Mouse (Mus musculus) kidney, adult 9 months (tissue): ENCODE data around the gene Ext2.

Experiments used
- DNase-seq: peaks from one replicate; pipeline ENCODE4 v3.0.0; 2022

The Ext2 gene

DNA sequence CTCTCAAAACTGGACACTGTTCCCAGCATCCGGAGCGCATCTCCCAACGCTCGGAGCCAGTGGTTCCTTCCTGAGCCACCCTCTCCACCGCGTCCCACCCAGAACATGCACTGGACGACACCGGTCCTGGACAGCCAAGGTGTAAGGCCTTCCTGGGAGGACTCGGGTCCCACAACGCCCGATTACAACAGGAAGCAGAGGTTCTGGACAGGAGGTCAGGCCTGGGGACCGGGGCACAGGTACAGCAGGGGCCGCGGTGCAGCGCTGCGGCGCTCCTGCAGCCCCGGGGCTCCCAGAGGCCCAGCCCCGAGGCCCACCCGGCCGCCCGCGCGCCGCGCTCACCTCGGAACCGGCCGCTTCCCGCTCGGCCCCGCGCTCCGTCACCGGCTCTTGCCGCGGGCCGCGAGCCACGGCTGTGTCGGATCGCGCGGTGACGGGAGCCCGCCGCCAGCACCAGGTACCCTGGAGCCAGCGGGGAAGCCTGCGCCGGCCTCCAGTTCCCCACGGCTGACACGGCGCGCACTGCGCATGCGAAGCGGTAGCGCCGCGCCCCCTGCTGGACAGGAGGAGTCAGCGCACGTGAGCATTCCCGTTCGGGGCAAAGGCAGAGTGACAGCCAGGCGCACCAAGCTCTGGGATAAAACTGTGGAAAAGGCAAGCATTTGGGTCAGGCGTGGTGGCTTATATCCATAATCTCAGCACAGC is at the start of gene Ext2:
TSS of gene Ext2 (minus strand) at position 524 of the 705 bp plus-strand sequence.
- peak; percentile 90 for DNase-seq

DNA sequence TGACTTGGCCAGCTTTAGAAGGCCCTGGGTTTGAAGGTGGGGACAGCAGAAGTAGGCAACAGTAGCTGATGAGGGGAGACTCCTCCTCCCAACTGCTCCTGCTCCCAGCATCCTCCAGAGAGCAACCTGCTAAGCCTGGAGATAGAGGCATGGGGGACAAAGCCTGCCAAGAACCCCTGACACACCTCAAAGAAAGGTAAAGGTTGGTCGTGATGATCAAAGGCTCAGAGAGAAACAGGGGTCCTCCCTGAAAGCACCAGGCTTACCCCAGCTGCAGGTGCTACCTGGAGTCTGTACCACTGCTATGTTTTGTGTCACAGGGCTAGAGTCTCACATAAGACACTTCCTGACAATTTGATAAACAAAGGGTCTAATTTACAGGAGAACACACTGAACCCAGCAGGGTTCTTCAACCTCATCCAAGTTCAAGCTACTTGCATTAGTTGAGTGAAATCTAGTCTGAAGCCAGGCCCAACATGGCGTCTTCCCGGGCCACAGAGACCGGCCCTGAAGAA is 49.1 kb upstream of the Ext2 start:
- no peak for DNase-seq

DNA sequence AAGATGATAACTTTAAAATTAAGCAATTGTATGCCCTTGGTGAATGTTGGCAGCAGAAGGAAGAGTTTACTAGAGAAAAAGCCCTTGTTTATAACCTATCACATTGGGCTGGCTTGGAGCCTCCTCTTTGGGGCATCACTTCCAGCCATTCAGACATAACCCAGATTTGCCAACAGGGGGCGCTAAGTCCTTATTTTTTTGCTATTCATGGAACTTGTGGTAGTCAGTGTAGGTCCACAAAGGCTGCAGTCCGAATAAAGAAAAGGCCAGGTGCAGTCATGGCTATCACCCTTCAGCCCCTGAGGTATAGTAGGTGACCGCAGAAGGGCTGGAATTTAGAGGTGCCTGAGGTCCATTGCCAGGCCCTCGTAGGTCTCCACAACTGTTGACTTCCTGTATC is 48.5 kb upstream of the Ext2 start:
- DNase-seq: peak; percentile 74

DNA sequence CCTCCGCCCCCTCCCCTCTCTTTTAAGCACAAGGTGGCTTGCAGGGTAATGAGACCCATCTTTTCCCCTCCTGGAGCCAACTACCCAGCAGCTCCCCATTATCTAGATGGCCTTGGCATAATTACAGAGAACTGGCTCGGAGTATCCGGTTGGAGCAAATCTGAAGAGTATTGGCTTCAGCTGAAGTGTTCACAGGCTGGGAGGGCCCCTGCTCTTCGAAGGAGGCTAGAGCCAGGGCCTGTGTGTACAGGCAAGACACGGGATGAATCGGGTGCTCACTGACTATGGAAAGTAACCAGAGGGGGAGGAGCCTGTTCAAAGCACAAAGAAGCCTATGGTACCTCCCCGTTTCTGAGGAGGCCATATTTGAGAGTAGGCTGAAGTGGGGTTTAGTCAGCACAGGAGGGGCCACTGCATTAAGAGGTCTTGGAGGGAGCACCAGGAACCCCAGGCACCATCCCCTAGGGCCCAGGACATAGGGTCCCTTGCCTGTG is 46.8 kb upstream of the Ext2 start, which contains the start of gene Accsl:
TSS of gene Accsl (minus strand) at position 51 of the 494 bp plus-strand sequence.
- no peak for DNase-seq

DNA sequence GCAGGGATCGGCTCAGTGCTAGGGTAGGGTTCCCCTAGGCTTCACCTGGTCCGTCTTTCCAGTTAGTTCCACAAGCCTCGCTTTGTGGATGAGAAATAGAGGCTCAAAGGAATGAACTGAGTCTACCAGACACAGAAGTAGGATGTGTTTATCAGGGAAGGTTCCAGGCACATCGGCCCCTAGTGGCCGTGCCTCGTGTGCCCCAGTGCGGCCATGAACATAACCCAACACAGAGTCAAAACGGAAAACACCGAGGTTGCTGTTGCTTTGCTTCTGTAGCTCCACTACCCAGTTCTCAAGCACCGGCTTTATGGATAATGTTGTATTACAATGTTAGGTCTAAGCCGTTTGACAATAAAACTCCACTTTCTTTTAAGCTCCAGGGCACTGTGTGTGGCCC is 46.2 kb upstream of the Ext2 start:
- DNase-seq: no peak

DNA sequence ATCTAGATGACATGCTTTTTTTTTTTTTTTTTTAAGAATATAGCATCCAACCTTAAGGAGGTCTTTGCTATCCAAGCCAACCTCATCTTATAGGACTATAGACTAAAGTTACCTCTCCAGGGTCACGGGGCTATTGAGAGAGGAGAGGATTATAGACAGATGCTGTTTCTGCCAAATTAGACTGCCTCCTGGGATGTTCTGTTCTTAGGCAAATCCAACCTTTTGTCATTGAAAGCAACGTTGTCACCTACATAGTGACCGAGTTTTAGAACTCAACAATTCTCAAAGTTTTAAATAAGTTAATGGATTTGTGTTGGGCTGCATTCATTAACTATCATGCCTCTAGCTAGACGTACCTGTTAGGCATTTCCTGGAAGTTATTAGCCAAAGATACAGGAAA is 40.9 kb upstream of the Ext2 start:
- no peak for DNase-seq

DNA sequence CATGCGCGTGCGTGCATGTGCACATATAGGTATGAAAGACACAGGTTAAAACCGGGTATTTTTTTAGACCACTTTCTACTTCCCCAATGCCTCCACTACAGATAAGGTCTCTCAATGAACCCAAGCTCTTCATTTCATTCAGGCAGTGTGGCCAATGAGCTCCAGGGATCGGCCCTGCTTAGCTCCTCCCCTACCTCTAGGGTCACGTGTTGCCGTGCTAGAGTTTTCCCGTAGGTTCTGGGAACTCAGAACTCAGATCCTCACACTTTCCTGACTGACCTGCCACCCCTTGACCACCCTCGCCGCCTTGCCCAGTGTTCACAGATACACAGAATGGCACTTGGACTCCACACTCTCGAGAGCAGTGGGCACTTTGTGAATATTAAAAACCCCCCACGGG is 36.5 kb upstream of the Ext2 start:
- no peak for DNase-seq

DNA sequence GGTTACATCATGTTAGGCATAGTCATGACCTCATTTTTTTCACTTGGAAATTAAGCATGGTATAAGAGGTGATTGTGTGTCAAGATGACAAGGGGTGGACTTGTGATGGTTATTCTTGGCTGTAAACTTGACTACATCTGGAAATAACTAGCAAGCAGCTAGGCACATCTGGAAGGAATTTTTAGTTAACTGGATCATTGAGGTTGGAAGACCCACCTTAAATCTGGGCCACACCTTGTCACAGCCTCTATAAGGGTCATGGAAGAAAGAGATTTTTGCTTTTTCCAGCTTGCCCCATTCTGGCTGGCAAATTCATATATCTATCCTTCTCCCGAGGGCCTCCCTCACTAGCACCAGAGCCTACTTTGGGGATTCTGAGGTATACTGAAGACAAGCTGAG is 28.9 kb upstream of the Ext2 start:
- DNase-seq: no peak

DNA sequence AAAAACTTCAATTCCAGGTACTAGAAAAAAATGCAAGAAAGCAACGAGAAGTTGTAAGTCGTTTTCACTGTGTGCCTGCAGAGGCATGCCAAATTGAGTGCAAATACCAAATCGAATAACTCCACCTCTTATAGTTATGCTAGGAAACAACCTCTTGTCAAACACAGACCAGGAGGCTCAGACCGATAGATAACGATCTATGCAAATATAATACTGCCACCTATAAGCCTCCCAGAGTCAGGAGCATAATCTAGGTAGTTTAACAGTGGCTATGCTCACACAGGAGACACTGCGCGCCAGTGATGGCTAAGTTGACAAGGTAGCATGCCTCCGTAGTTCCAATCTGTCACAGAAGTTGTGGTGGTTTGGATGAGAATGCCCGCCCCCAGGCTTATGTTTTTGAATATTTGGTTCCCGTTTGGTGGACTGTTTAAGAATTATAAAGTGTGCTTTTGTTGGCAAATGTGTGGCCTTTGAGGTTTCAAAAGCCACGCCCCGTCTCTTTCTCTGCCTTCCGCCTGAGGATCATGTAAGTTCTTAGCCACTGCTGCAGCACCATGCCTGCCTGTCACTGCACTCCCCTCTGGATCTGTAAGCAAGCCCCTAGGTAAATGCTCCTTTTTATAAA is 28.1 kb upstream of the Ext2 start:
- no peak for DNase-seq

DNA sequence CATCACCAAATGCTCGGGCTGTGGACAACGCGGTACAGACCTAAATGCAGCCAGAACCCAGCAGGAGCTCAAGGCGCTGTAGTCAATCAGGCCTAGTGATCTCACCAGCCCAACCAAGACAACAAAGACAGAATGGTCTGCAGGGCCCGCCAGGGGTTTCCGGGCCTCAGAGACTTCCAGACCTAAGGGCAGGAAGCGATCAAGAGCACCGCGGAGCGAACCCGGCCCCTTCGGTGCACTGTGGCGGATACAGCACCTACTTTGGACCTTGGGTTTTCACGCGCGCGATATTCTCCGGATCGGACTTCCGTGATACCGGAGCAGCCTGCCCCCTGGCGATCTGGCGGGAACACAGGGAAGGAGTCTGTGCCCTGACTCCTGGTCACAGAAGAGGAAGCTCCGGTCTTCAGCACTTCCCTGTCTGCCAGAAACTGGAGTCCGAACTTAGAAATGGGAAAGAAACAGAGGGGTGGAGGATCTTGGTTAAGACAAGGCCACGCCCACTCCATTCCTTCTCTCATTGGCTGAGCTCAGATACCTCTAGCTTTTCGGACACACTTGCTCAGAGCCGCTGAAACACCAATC is 27.2 kb upstream of the Ext2 start, which contains the start of gene Accs:
TSS of gene Accs (minus strand) at position 439 of the 585 bp plus-strand sequence.
- DNase-seq: peak; percentile 91

DNA sequence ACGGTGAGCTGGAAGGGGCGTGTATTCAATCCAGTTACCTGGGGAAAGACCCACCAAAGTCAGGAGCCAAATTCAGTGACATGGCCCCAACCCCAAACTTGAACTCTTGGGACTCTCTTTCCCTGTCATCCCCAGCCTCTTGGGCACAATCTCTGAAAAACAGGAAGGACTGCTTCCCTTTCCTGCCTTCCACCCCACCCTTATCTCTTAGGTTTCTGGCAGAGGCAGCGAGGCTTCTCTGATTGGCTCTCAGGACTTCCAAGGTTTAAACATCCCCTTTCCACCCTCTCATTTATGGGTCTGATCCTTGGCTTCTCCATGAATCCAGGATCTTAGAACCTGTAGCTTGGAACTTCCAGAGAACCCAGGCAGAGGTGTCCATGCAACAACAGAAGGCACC is 19.0 kb upstream of the Ext2 start:
- no peak for DNase-seq

DNA sequence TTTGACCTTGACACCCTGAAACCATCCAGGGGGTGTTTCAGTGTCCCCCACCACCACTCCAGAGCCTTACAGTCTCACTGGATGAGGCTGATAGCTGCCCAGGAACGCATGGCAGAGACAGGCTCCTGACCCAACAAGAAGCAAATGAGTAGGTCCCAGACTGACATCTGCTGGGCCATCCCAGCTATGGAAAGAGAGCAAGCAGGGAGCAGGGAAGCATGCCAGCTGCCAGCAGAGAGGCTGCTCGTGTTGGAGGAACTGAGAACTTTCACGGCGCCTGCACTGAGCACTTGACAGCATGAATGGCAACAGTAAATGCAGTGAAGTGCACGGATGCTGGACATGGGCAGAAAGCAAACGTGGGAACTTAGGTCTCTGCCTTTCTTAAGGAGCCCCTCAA is 17.7 kb upstream of the Ext2 start:
- DNase-seq: no peak

DNA sequence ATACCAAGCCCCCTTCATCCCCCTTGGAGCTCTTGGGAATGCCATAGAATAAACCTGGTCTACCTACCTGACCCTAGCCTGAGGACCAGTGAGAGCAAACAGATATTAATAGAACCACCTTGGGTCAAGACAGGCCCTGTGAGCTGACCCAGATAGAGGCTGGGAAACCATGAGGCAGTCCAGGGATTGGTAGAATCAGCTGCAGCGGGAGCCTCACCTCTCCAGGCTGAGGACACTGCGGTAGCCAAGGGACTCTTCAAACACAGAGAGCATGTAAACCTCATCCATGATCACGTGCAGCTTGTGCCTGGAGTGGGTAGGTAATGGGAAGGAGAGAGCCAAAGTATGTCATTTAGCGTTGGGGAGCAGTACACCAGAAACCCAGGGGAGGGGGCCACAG is 16.6 kb upstream of the Ext2 start:
- no peak for DNase-seq

DNA sequence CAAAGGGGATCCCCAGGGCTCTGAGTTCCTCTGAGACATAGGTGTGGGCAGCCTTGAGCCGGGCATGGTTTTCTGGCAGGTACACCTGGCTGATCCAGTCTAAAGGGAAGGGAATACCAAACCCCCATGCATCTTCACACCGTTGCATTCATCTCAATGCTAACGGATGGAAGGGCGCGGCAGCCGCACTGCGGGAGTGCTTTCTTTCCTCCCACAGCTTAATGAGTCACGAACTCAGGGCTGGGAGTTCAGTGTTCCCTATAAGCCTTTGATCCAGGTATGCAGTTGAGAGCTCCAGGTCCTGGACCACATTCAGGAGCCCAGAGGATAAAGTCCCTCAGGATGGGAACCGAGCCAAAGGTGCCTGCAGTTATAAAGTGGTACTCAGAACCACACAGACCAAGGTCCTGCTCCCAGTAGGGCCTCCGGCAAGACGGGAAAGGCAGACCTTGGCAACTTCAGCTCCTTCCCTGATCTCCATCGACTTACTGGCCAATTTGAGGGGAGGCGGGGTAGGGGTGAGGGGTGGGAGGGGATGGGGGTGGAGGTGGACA is 13.9 kb upstream of the Ext2 start:
- DNase-seq: peak; percentile 90

DNA sequence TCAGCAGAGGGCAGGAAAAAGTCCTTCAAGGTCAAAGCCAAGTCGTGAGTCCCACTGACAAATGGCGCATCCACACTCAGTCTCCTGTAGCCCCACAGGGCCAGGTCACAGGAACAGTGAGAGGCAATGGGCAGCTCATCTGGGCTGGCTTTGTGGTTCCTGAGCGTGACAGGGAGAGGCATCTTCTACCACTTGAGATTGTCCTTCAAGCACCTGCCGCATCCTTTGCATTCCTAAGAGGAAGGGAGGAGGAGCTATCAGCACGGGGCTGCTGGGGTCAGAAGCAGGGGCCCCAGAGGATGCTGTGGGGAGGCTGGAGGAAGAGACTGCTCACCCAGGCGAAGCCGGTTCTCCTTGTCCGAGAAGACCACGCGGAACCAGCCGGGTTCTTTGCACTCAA is 13.2 kb upstream of the Ext2 start:
- no peak for DNase-seq

DNA sequence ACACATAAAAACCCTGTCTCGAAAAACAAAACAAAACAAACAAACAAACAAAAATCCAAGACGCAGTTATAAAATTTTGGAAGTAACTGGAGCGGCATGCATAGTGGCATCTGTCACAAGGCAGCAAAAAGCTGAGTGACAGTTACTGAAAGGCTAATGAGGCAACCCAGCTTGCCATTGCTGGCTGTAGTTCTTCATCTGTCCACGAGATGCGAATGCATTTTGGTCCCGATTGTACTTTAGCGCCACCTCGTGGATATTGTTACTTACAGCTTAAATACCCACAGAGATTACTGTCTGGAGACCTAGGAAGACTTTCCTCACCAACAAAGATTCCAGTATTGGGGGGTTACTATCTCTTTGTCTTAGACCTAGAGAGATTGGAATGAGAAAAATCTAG is 1.2 kb upstream of the Ext2 start:
- peak; percentile 91 for DNase-seq

DNA sequence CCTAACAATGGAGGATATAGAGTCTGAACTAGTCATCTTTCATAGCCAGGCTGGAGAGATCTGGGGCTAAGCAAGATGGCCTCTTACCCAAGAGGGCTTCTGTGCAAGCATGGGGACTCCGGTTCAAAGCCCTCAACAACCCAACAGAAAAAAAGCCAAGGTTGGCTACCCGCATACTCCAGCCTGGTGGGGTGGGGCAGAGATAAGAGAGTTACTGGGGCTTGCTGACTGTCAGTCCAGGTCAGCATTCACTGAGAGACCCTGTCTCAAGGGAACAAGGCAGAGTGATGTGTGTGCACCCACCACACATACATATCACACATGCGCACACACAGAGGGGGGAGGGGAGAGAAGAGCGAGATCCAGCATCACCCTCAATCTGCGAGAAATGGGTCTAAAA is 4.6 kb downstream of the Ext2 start:
- no peak for DNase-seq

DNA sequence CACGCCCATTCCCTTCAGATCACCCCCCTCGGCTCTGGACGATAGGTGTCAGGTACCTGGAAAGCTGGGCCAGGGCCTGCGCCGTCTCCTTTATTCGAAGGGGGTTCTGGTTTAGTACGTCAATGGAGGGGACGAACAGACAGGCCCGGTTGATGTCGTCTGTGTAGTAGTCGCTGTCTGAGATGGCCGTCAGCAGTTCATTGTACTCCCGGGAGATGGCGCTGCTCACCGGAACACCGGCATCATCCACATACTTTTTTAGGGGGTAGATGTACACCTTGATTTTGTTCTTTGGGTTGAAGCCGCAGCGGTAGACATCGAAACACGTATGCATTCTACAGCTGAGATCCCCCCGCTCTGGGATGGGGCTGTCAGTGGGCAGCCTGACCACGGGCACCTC is 9.0 kb downstream of the Ext2 start:
- no peak for DNase-seq

DNA sequence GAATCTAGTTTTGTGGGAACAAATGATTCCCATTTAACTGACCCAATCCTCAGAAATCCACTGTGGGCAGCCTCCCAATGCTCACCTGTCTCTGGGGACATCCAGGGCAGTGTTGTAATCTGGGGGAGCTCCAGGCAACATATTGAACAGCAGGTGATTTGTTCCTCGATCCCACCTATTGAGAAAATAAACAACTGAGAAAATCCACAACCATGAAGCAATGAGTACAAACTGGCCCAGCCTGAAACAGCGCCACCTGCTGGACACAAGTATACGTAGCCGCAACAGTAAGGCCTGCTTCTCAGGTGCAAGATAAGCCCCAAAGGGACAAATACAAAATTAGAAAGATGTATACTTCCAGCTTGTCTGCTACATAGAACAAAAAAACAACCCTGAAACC is 10.6 kb downstream of the Ext2 start:
- peak; percentile 52 for DNase-seq

DNA sequence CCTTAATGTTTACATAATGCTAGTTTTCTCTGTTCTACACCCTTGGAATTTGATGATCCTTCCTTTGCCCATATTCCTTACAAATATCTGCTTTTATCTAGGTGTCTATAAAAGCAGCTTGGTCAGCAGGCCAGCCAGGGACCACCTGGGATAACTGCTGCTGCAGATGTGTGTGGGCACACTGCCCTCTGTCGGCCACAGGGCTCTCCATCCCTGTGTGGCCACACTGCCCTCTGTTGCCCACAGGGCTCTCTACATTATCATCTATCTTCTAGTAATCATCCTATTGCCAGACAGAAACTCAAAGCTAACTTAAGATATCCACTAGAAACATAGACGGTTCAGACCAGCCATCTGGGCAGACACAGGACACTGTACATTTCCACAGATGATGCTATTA is 12.4 kb downstream of the Ext2 start:
- peak; percentile 49 for DNase-seq

DNA sequence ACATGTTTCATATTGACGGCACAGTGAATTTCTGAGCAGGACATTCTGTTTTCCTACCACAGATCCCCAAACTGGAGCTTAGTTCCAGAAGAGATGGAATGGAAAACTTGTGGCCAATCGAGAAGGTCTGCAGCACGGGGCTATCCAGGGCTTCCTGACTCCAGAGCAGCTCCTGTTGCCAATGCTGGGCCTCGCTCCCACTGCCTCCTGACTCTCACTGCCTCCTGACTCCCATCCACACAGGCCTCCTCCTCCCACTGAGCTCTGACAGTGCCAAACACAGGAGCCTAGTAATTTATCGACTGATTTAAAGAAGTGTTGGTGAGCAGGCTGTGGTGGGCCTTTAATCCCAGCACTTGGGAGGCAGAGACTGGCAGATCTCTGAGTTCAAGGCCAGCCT is 14.3 kb downstream of the Ext2 start:
- no peak for DNase-seq

DNA sequence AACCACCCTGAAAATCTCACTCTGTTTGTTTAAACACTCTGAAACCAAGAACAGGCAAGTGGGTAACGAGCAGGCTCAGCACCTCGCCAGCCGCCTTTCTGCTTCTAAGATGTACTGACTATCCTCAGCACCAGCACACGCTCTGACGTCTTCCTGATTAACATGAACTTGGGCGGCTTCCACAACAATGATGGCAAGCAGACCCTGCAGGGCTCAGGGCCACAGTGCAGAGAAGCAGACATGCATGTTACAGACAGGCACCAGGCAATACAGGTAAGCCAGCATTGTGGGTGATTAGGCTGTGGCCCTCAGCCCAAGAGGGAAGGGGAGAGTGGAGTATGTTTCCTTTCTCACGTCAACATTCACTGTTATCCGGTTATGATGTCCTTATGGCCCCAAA is 14.9 kb downstream of the Ext2 start:
- no peak for DNase-seq

DNA sequence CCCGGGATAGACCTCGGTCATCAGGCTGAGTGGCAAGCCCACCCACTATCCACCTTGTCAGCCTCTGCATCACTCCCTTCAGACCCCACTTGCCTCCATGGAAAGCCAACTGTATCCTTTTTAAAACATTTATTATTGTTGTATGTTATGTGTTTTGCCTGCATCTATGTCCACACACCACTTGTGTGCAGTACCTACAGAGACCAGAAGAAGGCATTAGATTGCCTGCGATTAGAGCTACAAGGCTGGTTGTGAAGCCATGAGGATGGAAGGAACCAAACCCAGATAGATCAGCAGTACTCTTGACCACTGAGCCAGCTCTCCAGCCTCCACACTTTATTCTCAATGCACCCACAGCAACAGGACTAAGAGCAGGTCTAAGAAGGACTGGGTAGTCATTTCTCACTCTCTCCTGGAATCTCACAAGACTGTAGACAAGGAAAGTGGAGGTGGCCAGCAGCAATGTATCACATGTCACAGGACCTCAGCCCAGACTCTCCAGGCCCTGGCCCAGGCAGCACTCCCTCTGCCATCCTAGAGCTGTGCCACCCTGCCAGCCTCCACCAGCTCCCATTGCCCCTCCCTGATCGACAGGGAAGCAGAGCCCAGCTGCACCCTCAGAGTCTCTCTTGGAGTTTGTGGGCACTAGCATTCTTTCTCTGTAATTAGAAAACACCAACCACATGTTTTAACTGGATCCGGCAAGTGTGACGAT is 15.7 kb downstream of the Ext2 start:
- DNase-seq: no peak
